Mouse (Mus musculus): ENCODE measurements at regions not wholly inside any gene's neighbourhood (a gene's known extent, or its start where the extent isn't known, plus 50 kb on each side); places are given as distances from the start of the nearest gene placed in this dataset.

GRCm38 (mm10) chr5:64661959-64662358 is 141.2 kb upstream of the Klf3 start:
- H3K4me2 ChIP-seq (ENCODE audit: insufficient read depth, low read depth, poor library complexity, severe bottlenecking) = peak overlapping the region; percentile 79
- dilution Hi-C loops (cut with MboI; ENCODE audit: extremely low pct_ligation_motif_present, extremely low pct_unique_long_range_greater_than_20kb, low sequenced_read_pairs) = no loop called here
- peak; percentile 76 for DNase-seq (ENCODE audit: extremely low read depth)

GRCm38 (mm10) chr5:64662476-64662875 is 140.7 kb upstream of the Klf3 start:
- Histone ChIP-seq H3K79me2 (replicated peaks; ENCODE audit: control insufficient read depth, extremely low read depth, insufficient read depth, poor library complexity, severe bottlenecking) (no peaks in the 10 kb centered on the region), H3K4me1 (ENCODE audit: control insufficient read depth in 1 of 2, insufficient read depth in 2 of 2) (peaks cover 7 to 40% of the 10 kb centered on the region in 2 experiments; a peak in 3 of 4 replicates), H3K4me3 (replicated peaks in 1 of 3; ENCODE audit: low read depth in 2 of 3, low read length in 2 of 3, poor library complexity in 1 of 3) (no peak overlapping the region), H3K27ac (ENCODE audit: insufficient read depth, low read depth) (no peak overlapping the region), H3K4me2 (ENCODE audit: insufficient read depth, low read depth, poor library complexity, severe bottlenecking) (peak overlapping the region; percentile 79), H3K27me3 (replicated peaks) (peaks cover 11% of the 10 kb centered on the region), H3K9me3 (replicated peaks; ENCODE audit: low read length) (no peaks in the 10 kb centered on the region), H3K9ac (ENCODE audit: insufficient read depth, low read depth) (no peak overlapping the region), H3K36me3 (replicated peaks in 1 of 2; ENCODE audit: control insufficient read depth in 1 of 2, insufficient read depth in 1 of 2, low read length in 1 of 2) (no peaks in the 10 kb centered on the region)
- dilution Hi-C loops (cut with MboI; ENCODE audit: extremely low pct_ligation_motif_present, extremely low pct_unique_long_range_greater_than_20kb, low sequenced_read_pairs) = no loop called here
- peak; percentile 92 for DNase-seq (ENCODE audit: extremely low read depth)
- TF ChIP-seq RAD21 (IDR thresholded peaks at IDR 0.05; ENCODE audit: low read depth, low read length) (peak; percentile 13), ETS1 (conservative IDR thresholded peaks at IDR 0.05; ENCODE audit: low read depth, low read length) (peak; percentile 58), TCF12 (IDR thresholded peaks at IDR 0.05; ENCODE audit: low read depth, low read length) (no peak), UBTF (IDR thresholded peaks at IDR 0.05; ENCODE audit: low read depth, low read length) (no peak), ELF1 (IDR thresholded peaks at IDR 0.05; ENCODE audit: low read depth, low read length) (peak; percentile 31; the same call in 1 of the 2 replicates), BHLHE40 (IDR thresholded peaks at IDR 0.05; ENCODE audit: low read depth, low read length) (peak; percentile 58), MEF2A (IDR thresholded peaks at IDR 0.05; ENCODE audit: borderline replicate concordance, low read depth, low read length) (peak; percentile 97), IRF4 (IDR thresholded peaks at IDR 0.05; ENCODE audit: low read depth, low read length) (peak; percentile 80), JUN (IDR thresholded peaks at IDR 0.05; ENCODE audit: insufficient read depth, low read depth, low read length) (no peak), EP300 (IDR thresholded peaks at IDR 0.05; ENCODE audit: low read length) (peak; percentile 48; the same call in 1 of the 2 replicates)
- in situ Hi-C loops (cut with MboI; ENCODE audit: low pct_ligation_motif_present, low pct_unique_long_range_greater_than_20kb, low sequenced_read_pairs) = no loop called here

More at GRCm38 (mm10) chr5:64661959-64662358, 141.2 kb upstream of the Klf3 start:
- H3K4me1 ChIP-seq (ENCODE audit: control insufficient read depth in 1 of 2, insufficient read depth in 2 of 2) = peaks cover 7 to 40% of the 10 kb centered on the region in 2 experiments; a peak in 3 of 4 replicates
- in situ Hi-C loops (cut with MboI; ENCODE audit: low pct_ligation_motif_present, low pct_unique_long_range_greater_than_20kb, low sequenced_read_pairs) = no loop called here
- TF ChIP-seq USF2 (conservative IDR thresholded peaks at IDR 0.05; ENCODE audit: low read depth, low read length) (no peak), MAX (IDR thresholded peaks at IDR 0.05; ENCODE audit: low read length) (peak; percentile 66; the same call in 1 of the 2 replicates), RCOR1 (conservative IDR thresholded peaks at IDR 0.05; ENCODE audit: low read depth, low read length) (peak; percentile 98), USF1 (IDR thresholded peaks at IDR 0.05; ENCODE audit: low read depth, low read length) (no peak), POLR2AphosphoS2 (IDR thresholded peaks at IDR 0.05; ENCODE audit: low read depth, low read length) (no peak), ETS1 (conservative IDR thresholded peaks at IDR 0.05; ENCODE audit: low read depth, low read length) (peak; percentile 84), MAFK (IDR thresholded peaks at IDR 0.05; ENCODE audit: insufficient replicate concordance, low read length) (peak; percentile 90), E2F4 (IDR thresholded peaks at IDR 0.05; ENCODE audit: insufficient replicate concordance, low read depth, low read length) (peak; percentile 58; the same call in 1 of the 2 replicates), NRF1 (IDR thresholded peaks at IDR 0.05; ENCODE audit: low read depth, low read length) (no peak), CHD1 (IDR thresholded peaks at IDR 0.05; ENCODE audit: low read depth, low read length) (no peak), MYC (IDR thresholded peaks at IDR 0.05; ENCODE audit: low read depth, low read length) (0 out of 2 replicates have a peak, but pooled peaks have one; percentile 20), KAT2A (IDR thresholded peaks at IDR 0.05; ENCODE audit: insufficient replicate concordance, low read length) (no peak), MAZ (IDR thresholded peaks at IDR 0.05; ENCODE audit: low read depth, low read length) (peak; percentile 79), RAD21 (IDR thresholded peaks at IDR 0.05; ENCODE audit: low read depth, low read length) (no peak; the same call in 1 of the 2 replicates), GABPA (IDR thresholded peaks at IDR 0.05; ENCODE audit: insufficient replicate concordance, low read depth, low read length) (no peak), BHLHE40 (IDR thresholded peaks at IDR 0.05; ENCODE audit: low read depth, low read length) (peak; percentile 96), HCFC1 (IDR thresholded peaks at IDR 0.05; ENCODE audit: low read depth, low read length) (peak; percentile 22; the same call in 1 of the 2 replicates), ZMIZ1 (IDR thresholded peaks at IDR 0.05; ENCODE audit: low read depth, low read length) (peak; percentile 49), CHD2 (IDR thresholded peaks at IDR 0.05; ENCODE audit: low read length) (peak; percentile 90), JUN (IDR thresholded peaks at IDR 0.05; ENCODE audit: insufficient read depth, low read depth, low read length) (peak; percentile 91), NELFE (IDR thresholded peaks at IDR 0.05; ENCODE audit: low read depth, low read length) (no peak), MXI1 (IDR thresholded peaks at IDR 0.05; ENCODE audit: low read depth, low read length) (0 out of 2 replicates have a peak, but pooled peaks have one; percentile 60), ZKSCAN1 (IDR thresholded peaks at IDR 0.05; ENCODE audit: borderline replicate concordance, low read depth, low read length) (no peak), ZNF384 (IDR thresholded peaks at IDR 0.05; ENCODE audit: low read depth, low read length) (peak; percentile 96), TCF12 (IDR thresholded peaks at IDR 0.05; ENCODE audit: low read depth, low read length) (peak; percentile 65; the same call in 1 of the 2 replicates), UBTF (IDR thresholded peaks at IDR 0.05; ENCODE audit: low read depth, low read length) (no peak), POLR2A (IDR thresholded peaks at IDR 0.05; ENCODE audit: low read depth, low read length) (no peak), MEF2A (IDR thresholded peaks at IDR 0.05; ENCODE audit: borderline replicate concordance, low read depth, low read length) (peak; percentile 86), ELF1 (IDR thresholded peaks at IDR 0.05; ENCODE audit: low read depth, low read length) (0 out of 2 replicates have a peak, but pooled peaks have one; percentile 33), TBP (conservative IDR thresholded peaks at IDR 0.05; ENCODE audit: low read depth, low read length) (no peak), JUND (conservative IDR thresholded peaks at IDR 0.05; ENCODE audit: low read depth, low read length) (peak; percentile 95), SMC3 (IDR thresholded peaks at IDR 0.05; ENCODE audit: low read depth, low read length) (peak; percentile 24; the same call in 1 of the 2 replicates), PAX5 (IDR thresholded peaks at IDR 0.05; ENCODE audit: low read length) (no peak), SIN3A (IDR thresholded peaks at IDR 0.05; ENCODE audit: low read length) (0 out of 2 replicates have a peak, but pooled peaks have one; percentile 54), EP300 (IDR thresholded peaks at IDR 0.05; ENCODE audit: low read length) (peak; percentile 95), IRF4 (IDR thresholded peaks at IDR 0.05; ENCODE audit: low read depth, low read length) (peak; percentile 97), CTCF (conservative IDR thresholded peaks at IDR 0.05 in 1 of 2, IDR thresholded peaks at IDR 0.05 in 1 of 2; ENCODE audit: low read depth in 2 of 2, low read length in 2 of 2) (no peak), ZC3H11A (IDR thresholded peaks at IDR 0.05; ENCODE audit: low read depth, low read length) (no peak)
- no peak overlapping the region for H3K9ac ChIP-seq (ENCODE audit: insufficient read depth, low read depth)
- H3K79me2 ChIP-seq (replicated peaks; ENCODE audit: control insufficient read depth, extremely low read depth, insufficient read depth, poor library complexity, severe bottlenecking) = no peaks in the 10 kb centered on the region
- peaks cover 11% of the 10 kb centered on the region for H3K27me3 ChIP-seq (replicated peaks)
- no peak overlapping the region for H3K27ac ChIP-seq (ENCODE audit: insufficient read depth, low read depth)
- H3K36me3 ChIP-seq (replicated peaks in 1 of 2; ENCODE audit: control insufficient read depth in 1 of 2, insufficient read depth in 1 of 2, low read length in 1 of 2) = no peaks in the 10 kb centered on the region
- H3K4me3 ChIP-seq (replicated peaks in 1 of 3; ENCODE audit: low read depth in 2 of 3, low read length in 2 of 3, poor library complexity in 1 of 3) = no peak overlapping the region
- H3K9me3 ChIP-seq (replicated peaks; ENCODE audit: low read length) = no peaks in the 10 kb centered on the region

All from CH12.LX (cell line).